Comparison of ENCODE assay signal across 15 mouse cellular contexts in the genomic region with DNA sequence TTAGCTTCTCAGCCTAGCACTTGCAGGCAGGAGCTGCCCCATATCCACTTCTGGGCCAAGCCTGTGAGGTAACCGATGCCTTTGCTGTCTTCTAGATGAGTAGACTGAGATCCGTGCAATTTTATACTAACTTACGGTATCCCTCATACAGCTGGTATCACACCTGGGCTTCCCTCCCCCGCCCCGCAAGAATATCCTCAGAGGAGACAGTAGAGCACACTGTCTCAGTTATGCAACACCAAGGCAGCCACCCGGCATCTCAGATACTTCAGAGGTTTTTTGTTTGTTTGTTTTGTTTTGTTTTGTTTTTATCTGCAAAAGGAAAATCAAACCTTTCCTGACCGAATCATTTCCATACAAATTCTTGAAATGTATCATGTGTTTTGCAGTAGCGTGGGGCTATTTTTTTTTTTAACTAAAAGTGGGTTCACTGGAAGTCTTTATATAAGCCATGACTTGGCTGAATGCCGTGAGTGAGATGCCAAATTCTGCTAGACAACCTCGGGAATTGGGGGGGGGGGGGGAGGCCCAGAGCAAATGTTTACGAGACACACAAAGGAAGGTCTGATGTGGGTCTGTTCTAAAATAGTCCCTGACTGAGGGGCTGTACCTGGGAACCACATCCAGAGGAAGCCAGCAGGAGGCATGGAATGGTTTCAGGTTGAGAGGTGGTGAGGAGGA. TPM values are rescaled to one million over a fixed set of nuclear protein-coding genes. Genes with fewer than 3 reads are reported as not detected.
"Had no signal": no experiment of that assay in that cellular context is flagged by ENCODE, and none has a peak within 500 bp of the region (broad histone marks: within the 10 kb centered on the region; RNA-seq: fewer than 3 reads in every experiment).

No protein-coding gene starts in this region.

- H3K9ac ChIP-seq: liver, embryonic 15.5 days; midbrain, embryonic 13.5 days; neural tube, embryonic 15.5 days had no signal

- H3K36me3 ChIP-seq: liver, embryonic 15.5 days; midbrain, embryonic 13.5 days; neural tube, embryonic 15.5 days had no signal

- H3K27me3 ChIP-seq: liver, embryonic 15.5 days; midbrain, embryonic 13.5 days; neural tube, embryonic 15.5 days had no signal

- H3K9me3 ChIP-seq: liver, embryonic 15.5 days; midbrain, embryonic 13.5 days; neural tube, embryonic 15.5 days had no signal

- H3K27ac ChIP-seq: layer of hippocampus, adult 2 months; liver, embryonic 15.5 days; midbrain, embryonic 13.5 days; neural tube, embryonic 15.5 days; stomach, postnatal 0 days had no signal

- DNase-seq: kidney, adult 11 months; kidney, adult 9 months; kidney, postnatal 10 days; kidney, postnatal 4 days; left cerebral cortex, postnatal 4 days; thymus, adult 2 months; thymus, postnatal 36 days had no signal

- ATAC-seq: midbrain, embryonic 13.5 days had no signal

- H3K4me3 ChIP-seq: layer of hippocampus, adult 2 months; liver, embryonic 15.5 days; midbrain, embryonic 13.5 days; myocyte; neural tube, embryonic 15.5 days had no signal

- H3K4me2 ChIP-seq: liver, embryonic 11.5 days; liver, embryonic 15.5 days; midbrain, embryonic 13.5 days; neural tube, embryonic 15.5 days had no signal

RNA-seq across cellular contexts. Expression of a gene that starts 54.9 kb away (rescaled TPM):
- total RNA-seq: megakaryocyte-erythroid progenitor cell, adult 5-6 weeks had no signal
